Mouse (Mus musculus) spleen, postnatal 4 days (tissue): ENCODE measurements around the gene Efcab6.
A peak's percentile ranks its signal among the peaks of the same experiment; 100 is the strongest.

Experiments
- DNase-seq, 2 experiments: peaks; one replicate each; pipeline ENCODE4 v3.0.0; 2022; ENCODE audit warnings: low spot score in 2 of 2

Gene Efcab6

GRCm38 (mm10) chr15:84058841-84059240, 6.3 kb downstream of the Efcab6 start:
- no peak for DNase-seq

- DNase-seq, result no peak
Measured at GRCm38 (mm10) chr15:84056083-84056482, 9.1 kb downstream of the Efcab6 start.

GRCm38 (mm10) chr15:84053859-84054258, 11.3 kb downstream of the Efcab6 start:
- DNase-seq, result peak; percentile 34 to 72

GRCm38 (mm10) chr15:84053240-84053639, 11.9 kb downstream of the Efcab6 start:
- no peak for DNase-seq

GRCm38 (mm10) chr15:84052390-84052789, 12.8 kb downstream of the Efcab6 start:
- DNase-seq, result no peak

GRCm38 (mm10) chr15:84049570-84049969, 15.6 kb downstream of the Efcab6 start:
- DNase-seq, result no peak

- DNase-seq, result no peak
Measured at GRCm38 (mm10) chr15:84045562-84045961, 19.6 kb downstream of the Efcab6 start.

GRCm38 (mm10) chr15:84037067-84037466, 28.1 kb downstream of the Efcab6 start:
- DNase-seq, result no peak

GRCm38 (mm10) chr15:84025651-84026050, 39.5 kb downstream of the Efcab6 start:
- no peak for DNase-seq

GRCm38 (mm10) chr15:84024851-84025250, 40.3 kb downstream of the Efcab6 start:
- no peak for DNase-seq

- DNase-seq, result no peak
Measured at GRCm38 (mm10) chr15:84009366-84010083, 55.7 kb downstream of the Efcab6 start.

GRCm38 (mm10) chr15:84004306-84004705, 60.9 kb downstream of the Efcab6 start:
- DNase-seq, result no peak

- no peak for DNase-seq
Measured at GRCm38 (mm10) chr15:83999071-83999470, 66.1 kb downstream of the Efcab6 start.

GRCm38 (mm10) chr15:83998586-83998985, 66.6 kb downstream of the Efcab6 start:
- DNase-seq, result no peak

- DNase-seq, result no peak
Measured at GRCm38 (mm10) chr15:83998115-83998514, 67.1 kb downstream of the Efcab6 start.

GRCm38 (mm10) chr15:83997550-83997949, 67.6 kb downstream of the Efcab6 start:
- DNase-seq, result no peak

GRCm38 (mm10) chr15:83996864-83997263, 68.3 kb downstream of the Efcab6 start:
- no peak for DNase-seq

- no peak for DNase-seq
Measured at GRCm38 (mm10) chr15:83992191-83992590, 73.0 kb downstream of the Efcab6 start.

- DNase-seq, result no peak
Measured at GRCm38 (mm10) chr15:83991461-83991860, 73.7 kb downstream of the Efcab6 start.

- no peak for DNase-seq
Measured at GRCm38 (mm10) chr15:83989241-83989640, 75.9 kb downstream of the Efcab6 start.

GRCm38 (mm10) chr15:83988087-83988486, 77.1 kb downstream of the Efcab6 start:
- no peak for DNase-seq

GRCm38 (mm10) chr15:83982186-83982936, 82.8 kb downstream of the Efcab6 start:
- DNase-seq, result no peak

GRCm38 (mm10) chr15:83978865-83979264, 86.3 kb downstream of the Efcab6 start:
- no peak for DNase-seq
